Mouse (Mus musculus): ENCODE data around the gene Slc37a2. TPM values are rescaled to one million over a fixed set of nuclear protein-coding genes. Genes with fewer than 3 reads are reported as not detected.

The Slc37a2 gene
- polyA plus RNA-seq, 1 experiment from 2014 or later: 2.4 TPM

- Histone ChIP-seq H3K9ac (no peak overlapping the region), H3K36me3 (no peaks in the 10 kb centered on the region), H3K4me3 (replicated peaks) (no peak overlapping the region), H3K9me3 (no peaks in the 10 kb centered on the region), H3K4me2 (no peak overlapping the region), H3K27me3 (replicated peaks) (no peaks in the 10 kb centered on the region), H3K4me1 (peaks cover 10% of the 10 kb centered on the region; the same call in 1 of the 2 replicates), H3K27ac (no peak overlapping the region)
- WGBS: 82% methylated on average over 13 of the region's 13 CpGs
- no peak for ATAC-seq (ENCODE audit: insufficient read depth, low FRiP score, low read depth)
Observed at GRCm38 (mm10) chr9:37213060-37213738, 42.3 kb downstream of the Slc37a2 start.

GRCm38 (mm10) chr9:37207929-37208411 is 47.6 kb downstream of the Slc37a2 start, which contains the start of gene Tmem218:
Gene Tmem218, plus strand, starts transcription at chr9:37208223.
- peak; percentile 100 for ATAC-seq (ENCODE audit: insufficient read depth, low FRiP score, low read depth)
- H3K27me3 ChIP-seq (replicated peaks): no peaks in the 10 kb centered on the region
- H3K4me3 ChIP-seq (replicated peaks): peak within 1 kb of the TSS; percentile 80
- H3K4me1 ChIP-seq: peaks cover 10% of the 10 kb centered on the region; the same call in 1 of the 2 replicates
- peak within 1 kb of the TSS; percentile 65 for H3K9ac ChIP-seq
- H3K4me2 ChIP-seq: peak within 1 kb of the TSS; percentile 88
- no peaks in the 10 kb centered on the region for H3K9me3 ChIP-seq
- WGBS: under 1% methylated on average over 21 of the region's 21 CpGs
- no peaks in the 10 kb centered on the region for H3K36me3 ChIP-seq
- peak within 1 kb of the TSS; percentile 78 for H3K27ac ChIP-seq

GRCm38 (mm10) chr9:37203884-37204283 is 51.7 kb downstream of the Slc37a2 start:
- WGBS: 46% methylated on average over 5 of the region's 5 CpGs
- Histone ChIP-seq H3K4me2 (no peak overlapping the region), H3K27ac (no peak overlapping the region), H3K9me3 (no peaks in the 10 kb centered on the region), H3K36me3 (no peaks in the 10 kb centered on the region), H3K27me3 (replicated peaks) (no peaks in the 10 kb centered on the region), H3K4me1 (peaks cover 7% of the 10 kb centered on the region; the same call in 1 of the 2 replicates), H3K4me3 (replicated peaks) (no peak overlapping the region), H3K9ac (no peak overlapping the region)
- no peak for ATAC-seq (ENCODE audit: insufficient read depth, low FRiP score, low read depth)

GRCm38 (mm10) chr9:37200414-37200813 is 55.1 kb downstream of the Slc37a2 start:
- WGBS: 73% methylated on average over 5 of the region's 5 CpGs
- no peaks in the 10 kb centered on the region for H3K27me3 ChIP-seq (replicated peaks)
- H3K4me3 ChIP-seq (replicated peaks): no peak overlapping the region
- H3K27ac ChIP-seq: no peak overlapping the region
- no peak overlapping the region for H3K4me2 ChIP-seq
- no peak for ATAC-seq (ENCODE audit: insufficient read depth, low FRiP score, low read depth)
- no peak overlapping the region for H3K9ac ChIP-seq
- H3K9me3 ChIP-seq: no peaks in the 10 kb centered on the region
- no peaks in the 10 kb centered on the region for H3K4me1 ChIP-seq
- H3K36me3 ChIP-seq: no peaks in the 10 kb centered on the region

- Histone ChIP-seq H3K27me3 (replicated peaks) (no peaks in the 10 kb centered on the region), H3K4me1 (no peaks in the 10 kb centered on the region), H3K9ac (no peak overlapping the region), H3K9me3 (no peaks in the 10 kb centered on the region), H3K4me2 (no peak overlapping the region), H3K4me3 (replicated peaks) (no peak overlapping the region), H3K27ac (no peak overlapping the region), H3K36me3 (no peaks in the 10 kb centered on the region)
- no peak for ATAC-seq (ENCODE audit: insufficient read depth, low FRiP score, low read depth)
- WGBS: 75% methylated on average over 4 of the region's 4 CpGs
Observed at GRCm38 (mm10) chr9:37197067-37197466, 58.5 kb downstream of the Slc37a2 start.

- Histone ChIP-seq H3K9me3 (no peaks in the 10 kb centered on the region), H3K27me3 (replicated peaks) (no peaks in the 10 kb centered on the region), H3K27ac (no peak overlapping the region), H3K36me3 (no peaks in the 10 kb centered on the region), H3K4me3 (replicated peaks) (no peak overlapping the region), H3K9ac (no peak overlapping the region), H3K4me2 (no peak overlapping the region), H3K4me1 (no peaks in the 10 kb centered on the region)
- 80% methylated on average over 3 of the region's 3 CpGs for WGBS
- no peak for ATAC-seq (ENCODE audit: insufficient read depth, low FRiP score, low read depth)
Observed at GRCm38 (mm10) chr9:37188024-37188423, 67.5 kb downstream of the Slc37a2 start.

- no peaks in the 10 kb centered on the region for H3K36me3 ChIP-seq
- no peak for ATAC-seq (ENCODE audit: insufficient read depth, low FRiP score, low read depth)
- H3K4me3 ChIP-seq (replicated peaks): no peak overlapping the region
- no peaks in the 10 kb centered on the region for H3K9me3 ChIP-seq
- H3K9ac ChIP-seq: no peak overlapping the region
- H3K27me3 ChIP-seq (replicated peaks): no peaks in the 10 kb centered on the region
- no peak overlapping the region for H3K27ac ChIP-seq
- H3K4me2 ChIP-seq: no peak overlapping the region
- 69% methylated on average over 5 of the region's 5 CpGs for WGBS
- H3K4me1 ChIP-seq: no peaks in the 10 kb centered on the region
Observed at GRCm38 (mm10) chr9:37187407-37187806, 68.1 kb downstream of the Slc37a2 start.

- Histone ChIP-seq H3K27me3 (replicated peaks) (no peaks in the 10 kb centered on the region), H3K27ac (no peak overlapping the region), H3K4me1 (no peaks in the 10 kb centered on the region), H3K36me3 (no peaks in the 10 kb centered on the region), H3K9ac (no peak overlapping the region), H3K4me3 (replicated peaks) (no peak overlapping the region), H3K9me3 (no peaks in the 10 kb centered on the region), H3K4me2 (no peak overlapping the region)
- 76% methylated on average over 2 of the region's 2 CpGs for WGBS
- ATAC-seq (ENCODE audit: insufficient read depth, low FRiP score, low read depth): no peak
Observed at GRCm38 (mm10) chr9:37183176-37183575, 72.4 kb downstream of the Slc37a2 start.

GRCm38 (mm10) chr9:37181596-37181995 is 73.9 kb downstream of the Slc37a2 start:
- no peak overlapping the region for H3K9ac ChIP-seq
- H3K27ac ChIP-seq: no peak overlapping the region
- H3K36me3 ChIP-seq: no peaks in the 10 kb centered on the region
- H3K27me3 ChIP-seq (replicated peaks): no peaks in the 10 kb centered on the region
- no peaks in the 10 kb centered on the region for H3K4me1 ChIP-seq
- H3K4me3 ChIP-seq (replicated peaks): no peak overlapping the region
- no peaks in the 10 kb centered on the region for H3K9me3 ChIP-seq
- WGBS: 69% methylated on average over 5 of the region's 5 CpGs
- ATAC-seq (ENCODE audit: insufficient read depth, low FRiP score, low read depth): no peak
- H3K4me2 ChIP-seq: no peak overlapping the region

GRCm38 (mm10) chr9:37179596-37179995 is 75.9 kb downstream of the Slc37a2 start:
- ATAC-seq (ENCODE audit: insufficient read depth, low FRiP score, low read depth): no peak

GRCm38 (mm10) chr9:37178911-37179310 is 76.6 kb downstream of the Slc37a2 start:
- Histone ChIP-seq H3K9me3 (no peaks in the 10 kb centered on the region), H3K4me2 (no peak overlapping the region), H3K4me1 (no peaks in the 10 kb centered on the region), H3K9ac (no peak overlapping the region), H3K36me3 (no peaks in the 10 kb centered on the region), H3K27ac (no peak overlapping the region), H3K27me3 (replicated peaks) (no peaks in the 10 kb centered on the region), H3K4me3 (replicated peaks) (no peak overlapping the region)
- 32% methylated on average over 4 of the region's 4 CpGs for WGBS
- ATAC-seq (ENCODE audit: insufficient read depth, low FRiP score, low read depth): no peak

More at GRCm38 (mm10) chr9:37179596-37179995, 75.9 kb downstream of the Slc37a2 start:
- no peak overlapping the region for H3K9ac ChIP-seq
- no peaks in the 10 kb centered on the region for H3K9me3 ChIP-seq
- H3K36me3 ChIP-seq: no peaks in the 10 kb centered on the region
- no peak overlapping the region for H3K27ac ChIP-seq
- H3K4me3 ChIP-seq (replicated peaks): no peak overlapping the region
- no peaks in the 10 kb centered on the region for H3K4me1 ChIP-seq
- WGBS: 82% methylated on average over 4 of the region's 4 CpGs
- H3K27me3 ChIP-seq (replicated peaks): no peaks in the 10 kb centered on the region
- H3K4me2 ChIP-seq: no peak overlapping the region
